Mouse (Mus musculus): ENCODE results near the gene Pou4f1.
"Not testable (repeated sequence)": the region's sequence is repeated elsewhere in the genome, so short reads cannot be mapped to it uniquely, and the experiment has no call there.

Gene Pou4f1

GRCm38 (mm10) chr14:104467966-104468622, at the start of gene Pou4f1:
Pou4f1 (minus strand) TSS chr14:104467999.
- no peak for DNase-seq (ENCODE audit: low read depth)

GRCm38 (mm10) chr14:104511664-104512063, 43.9 kb upstream of the Pou4f1 start:
- DNase-seq (ENCODE audit: low read depth), result no peak

- DNase-seq (ENCODE audit: low read depth), result not testable (repeated sequence)
Observed at GRCm38 (mm10) chr14:104502761-104503160, 35.0 kb upstream of the Pou4f1 start.

GRCm38 (mm10) chr14:104479751-104480150, 12.0 kb upstream of the Pou4f1 start:
- DNase-seq (ENCODE audit: low read depth), result no peak

- DNase-seq (ENCODE audit: low read depth), result no peak
Observed at GRCm38 (mm10) chr14:104478593-104478992, 10.8 kb upstream of the Pou4f1 start.

- DNase-seq (ENCODE audit: low read depth), result no peak
Observed at GRCm38 (mm10) chr14:104477616-104478015, 9.8 kb upstream of the Pou4f1 start.

- DNase-seq (ENCODE audit: low read depth), result no peak
Observed at GRCm38 (mm10) chr14:104475438-104475837, 7.6 kb upstream of the Pou4f1 start.

- no peak for DNase-seq (ENCODE audit: low read depth)
Observed at GRCm38 (mm10) chr14:104468623-104468970, 798 bp upstream of the Pou4f1 start.

- no peak for DNase-seq (ENCODE audit: low read depth)
Observed at GRCm38 (mm10) chr14:104467133-104467965, 450 bp downstream of the Pou4f1 start.

- DNase-seq (ENCODE audit: low read depth), result no peak
Observed at GRCm38 (mm10) chr14:104466557-104466956, 1.2 kb downstream of the Pou4f1 start.

- DNase-seq (ENCODE audit: low read depth), result no peak
Observed at GRCm38 (mm10) chr14:104465483-104466235, 2.1 kb downstream of the Pou4f1 start.

- DNase-seq (ENCODE audit: low read depth), result no peak
Observed at GRCm38 (mm10) chr14:104464841-104465240, 3.0 kb downstream of the Pou4f1 start.

- DNase-seq (ENCODE audit: low read depth), result no peak
Observed at GRCm38 (mm10) chr14:104463631-104464250, 4.1 kb downstream of the Pou4f1 start.

- DNase-seq (ENCODE audit: low read depth), result no peak
Observed at GRCm38 (mm10) chr14:104461286-104462240, 6.2 kb downstream of the Pou4f1 start.

- no peak for DNase-seq (ENCODE audit: low read depth)
Observed at GRCm38 (mm10) chr14:104460325-104461285, 7.2 kb downstream of the Pou4f1 start.

- DNase-seq (ENCODE audit: low read depth), result no peak
Observed at GRCm38 (mm10) chr14:104459513-104460111, 8.2 kb downstream of the Pou4f1 start.

GRCm38 (mm10) chr14:104458728-104459512, 8.9 kb downstream of the Pou4f1 start:
- DNase-seq (ENCODE audit: low read depth), result no peak

- DNase-seq (ENCODE audit: low read depth), result no peak
Observed at GRCm38 (mm10) chr14:104457966-104458710, 9.7 kb downstream of the Pou4f1 start.

All from c-Kit-positive CD71-negative TER-119-negative erythroid progenitor cells, embryonic 14.5 days (primary cell).